Mouse (Mus musculus): Measurements from ENCODE around the gene Col1a2. TPM values are rescaled to one million over a fixed set of nuclear protein-coding genes. Genes with fewer than 3 reads are reported as not detected.

Col1a2 gene
- polyA plus RNA-seq, 1 experiment from 2014 or later = 51.4 TPM

DNA sequence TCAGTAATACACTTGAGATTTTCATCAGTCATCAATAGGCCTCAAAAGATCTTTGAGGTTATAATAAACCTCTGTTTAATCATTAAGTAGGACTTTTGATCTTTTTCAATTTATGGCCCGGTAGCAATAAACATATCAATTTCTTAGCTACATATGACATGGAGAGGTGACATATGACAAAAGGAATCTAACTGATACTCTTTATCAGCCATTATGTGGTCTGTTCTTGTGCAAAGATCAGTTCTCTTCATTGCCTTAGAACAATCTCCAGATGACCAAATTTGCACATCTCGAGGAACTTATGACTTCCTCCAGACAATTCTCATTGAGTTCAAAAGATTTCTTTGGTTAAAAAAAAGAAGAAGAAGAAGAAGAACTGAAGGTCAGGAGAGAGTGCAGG, 10.1 kb downstream of the Col1a2 start:
- no peak for DNase-seq (ENCODE audit: low spot score)

DNA sequence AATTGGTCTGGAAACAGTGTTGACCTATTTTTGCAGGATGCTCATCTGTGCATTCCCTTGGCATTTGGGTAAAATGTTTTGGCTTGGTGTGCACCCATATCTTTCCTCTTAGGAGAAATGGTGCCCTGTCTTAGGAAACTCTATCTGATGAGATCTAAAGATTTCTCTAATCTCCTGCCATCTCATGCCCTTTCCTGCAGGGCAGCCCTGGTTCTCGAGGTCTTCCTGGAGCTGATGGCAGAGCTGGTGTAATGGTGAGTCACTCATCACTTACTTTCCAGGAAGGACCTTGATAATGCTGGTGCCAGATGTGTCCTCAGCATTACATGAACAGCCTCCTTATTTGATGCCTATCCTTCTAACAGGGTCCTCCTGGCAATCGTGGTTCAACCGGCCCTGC, 16.4 kb downstream of the Col1a2 start:
- no peak for DNase-seq (ENCODE audit: low spot score)

DNA sequence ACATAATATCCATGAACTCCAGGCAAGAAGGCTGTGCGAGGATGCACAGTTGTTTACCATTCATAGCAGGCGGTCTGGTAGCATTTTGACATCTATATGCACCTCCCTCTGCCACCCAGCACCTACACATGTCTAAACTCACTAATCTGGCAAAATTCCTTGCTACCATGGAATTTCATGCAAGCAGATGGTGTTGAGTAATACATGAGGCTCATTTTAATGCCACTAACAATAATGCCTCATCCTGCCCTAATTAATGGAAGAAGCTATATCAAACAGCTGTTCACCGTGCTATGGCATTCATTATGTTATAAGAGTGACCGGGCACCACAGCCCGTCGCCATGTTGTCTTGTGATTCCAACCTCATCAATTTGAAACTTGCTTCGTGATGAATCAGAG, 23.8 kb downstream of the Col1a2 start:
- no peak for DNase-seq (ENCODE audit: low spot score)

DNA sequence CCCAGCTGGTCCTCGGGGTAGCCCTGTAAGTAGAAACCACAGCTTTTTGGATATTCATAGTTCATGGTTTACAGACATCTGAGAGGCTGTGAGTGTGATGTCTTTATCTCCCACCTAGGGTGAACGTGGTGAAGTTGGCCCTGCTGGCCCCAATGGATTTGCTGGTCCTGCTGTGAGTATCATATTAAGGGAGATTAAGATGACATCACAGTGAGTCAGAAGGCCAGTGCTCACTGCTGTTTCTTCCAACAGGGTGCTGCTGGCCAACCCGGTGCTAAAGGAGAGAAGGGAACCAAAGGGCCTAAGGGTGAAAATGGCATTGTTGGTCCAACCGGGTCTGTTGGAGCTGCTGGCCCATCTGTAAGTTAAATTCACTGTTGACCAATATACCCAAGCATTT, 26.4 kb downstream of the Col1a2 start:
- no peak for DNase-seq (ENCODE audit: low spot score)

DNA sequence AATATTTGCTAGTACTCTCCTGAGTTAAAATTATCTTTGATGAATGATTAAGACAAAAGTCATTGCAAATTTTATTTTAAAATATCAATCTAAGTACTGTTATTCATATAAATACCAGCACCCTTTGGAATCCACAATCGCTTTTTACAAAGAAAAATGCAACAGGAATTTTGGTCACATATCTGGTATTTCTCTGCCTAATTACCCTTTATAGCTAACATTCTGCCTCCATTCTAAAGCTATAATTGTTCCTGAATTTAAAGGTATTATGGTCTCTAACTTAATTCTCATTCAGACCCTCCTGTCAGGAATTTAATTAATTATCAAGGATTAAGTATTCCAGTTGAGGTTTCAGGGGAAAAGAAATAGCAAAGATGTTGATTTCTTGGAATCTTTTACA, 28.3 kb downstream of the Col1a2 start:
- no peak for DNase-seq (ENCODE audit: low spot score)

DNA sequence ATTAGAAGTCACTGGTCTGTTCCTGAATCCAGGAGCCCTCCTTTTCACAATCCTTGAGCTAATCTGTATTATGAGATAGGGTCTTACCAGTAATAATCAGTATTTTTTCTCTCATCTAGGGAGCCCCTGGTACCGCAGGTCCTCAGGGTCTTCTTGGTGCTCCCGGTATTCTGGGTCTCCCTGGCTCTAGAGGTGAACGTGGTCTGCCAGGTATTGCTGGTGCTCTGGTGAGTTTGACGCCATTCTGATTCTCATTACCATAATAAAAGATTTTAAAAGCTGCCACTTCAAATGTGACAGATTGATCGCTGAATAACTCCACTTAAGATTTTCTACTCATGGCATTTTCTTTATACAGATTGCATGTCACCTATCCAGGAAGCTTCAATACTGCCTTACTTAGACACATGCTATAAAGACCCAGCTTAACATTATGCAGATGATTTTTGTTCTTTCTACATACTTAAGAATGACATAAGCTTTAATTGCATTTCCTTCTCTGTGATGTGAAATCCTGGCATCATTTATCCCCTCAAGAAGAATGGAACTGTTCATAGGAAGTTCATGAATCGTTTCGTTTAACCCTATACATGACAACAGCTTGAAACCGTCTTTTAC, 30.0 kb downstream of the Col1a2 start:
- no peak for DNase-seq (ENCODE audit: low spot score)

DNA sequence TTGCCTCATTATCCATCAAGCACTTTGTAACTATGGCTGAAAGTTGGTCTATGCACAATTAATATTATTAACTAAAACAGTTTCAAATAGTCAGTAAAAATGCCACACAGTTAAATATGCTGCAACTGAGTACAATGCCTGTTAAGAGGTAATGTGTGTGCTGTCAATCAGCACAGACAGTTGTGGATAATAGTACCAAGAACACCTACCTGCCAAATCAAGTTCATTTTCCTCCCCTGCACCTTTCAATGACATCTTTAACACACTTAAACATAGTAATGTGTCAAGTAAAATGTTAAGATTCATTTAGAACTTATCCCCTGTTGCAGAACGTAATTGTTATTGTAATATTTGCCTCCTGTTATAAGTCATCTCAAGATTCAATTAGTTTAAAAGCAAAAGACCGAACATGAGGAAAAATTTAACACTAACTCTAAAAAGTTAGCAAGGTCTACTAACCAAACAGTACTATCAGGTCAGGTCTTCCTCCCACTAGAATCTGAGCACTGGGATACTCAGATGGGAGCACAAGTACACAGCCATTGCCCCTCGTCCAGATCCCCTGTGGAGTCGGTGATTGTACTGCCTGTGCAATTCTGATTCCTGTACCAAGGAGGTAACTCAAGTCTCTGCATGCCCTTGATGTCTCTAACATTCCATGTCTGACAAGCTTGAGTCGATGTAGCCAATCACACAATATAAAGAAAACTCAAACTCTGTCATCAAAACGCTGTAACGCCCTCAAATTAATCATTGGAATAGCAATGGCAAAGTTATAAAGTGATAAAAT, 37.5 kb downstream of the Col1a2 start:
- no peak for DNase-seq (ENCODE audit: low spot score)

DNA sequence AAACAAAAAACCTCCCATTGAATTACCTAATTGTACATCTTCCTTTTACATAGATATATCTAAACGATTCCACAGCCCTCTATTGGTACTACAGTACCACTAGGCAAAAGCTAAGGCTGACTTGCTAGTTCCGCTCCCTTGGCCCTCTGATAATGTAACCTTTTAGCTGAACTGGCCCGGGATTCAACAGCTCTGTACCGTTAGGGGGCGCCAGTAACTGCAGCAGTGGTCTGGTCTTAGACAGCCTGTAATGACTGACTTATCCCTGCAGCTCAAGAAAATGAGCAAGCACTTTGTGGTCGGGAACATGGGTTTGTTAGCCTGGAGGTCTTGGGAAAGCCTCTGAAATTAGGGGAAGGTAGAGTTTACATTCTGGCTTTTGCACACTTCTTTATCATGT, 39.9 kb downstream of the Col1a2 start:
- peak; percentile 23 for DNase-seq (ENCODE audit: low spot score)

DNA sequence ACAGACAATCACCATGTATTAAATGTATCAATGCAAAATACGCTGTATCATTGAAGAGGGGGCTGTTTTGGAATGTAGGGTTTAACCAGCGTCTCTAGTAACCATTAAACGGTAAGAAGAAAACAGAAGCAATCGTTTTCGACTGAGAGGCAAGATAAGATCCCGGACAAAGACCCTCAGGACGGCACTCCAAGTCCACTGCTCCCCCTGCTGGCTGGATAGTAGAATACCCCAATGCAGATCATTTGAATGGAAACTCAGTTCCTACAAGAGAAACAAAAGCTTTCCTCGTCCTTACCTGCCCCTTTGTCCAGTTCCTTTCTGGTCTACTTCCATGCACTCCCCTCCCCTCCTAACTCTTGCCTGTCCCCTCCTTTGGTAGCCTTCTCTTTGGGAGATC, 41.1 kb downstream of the Col1a2 start:
- peak; percentile 39 for DNase-seq (ENCODE audit: low spot score)

DNA sequence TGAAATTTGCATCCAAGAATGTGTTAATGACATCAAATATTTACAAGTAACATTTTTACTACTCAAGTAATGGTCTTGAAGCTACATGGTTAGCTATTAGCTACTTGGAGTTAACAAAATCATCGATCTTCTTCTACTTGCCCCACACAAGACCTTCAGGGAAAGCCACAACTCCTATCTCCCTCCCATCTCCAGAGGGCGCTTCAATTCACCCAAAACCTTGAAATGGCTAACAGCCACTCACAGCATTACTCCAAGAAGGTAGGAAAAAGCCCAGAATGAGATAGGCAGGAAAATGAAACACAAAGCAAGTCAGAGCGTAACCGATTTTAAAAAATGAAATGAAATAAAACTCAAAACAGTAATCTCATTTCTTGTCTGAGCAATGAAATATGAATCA, 44.3 kb downstream of the Col1a2 start:
- no peak for DNase-seq (ENCODE audit: low spot score)

DNA sequence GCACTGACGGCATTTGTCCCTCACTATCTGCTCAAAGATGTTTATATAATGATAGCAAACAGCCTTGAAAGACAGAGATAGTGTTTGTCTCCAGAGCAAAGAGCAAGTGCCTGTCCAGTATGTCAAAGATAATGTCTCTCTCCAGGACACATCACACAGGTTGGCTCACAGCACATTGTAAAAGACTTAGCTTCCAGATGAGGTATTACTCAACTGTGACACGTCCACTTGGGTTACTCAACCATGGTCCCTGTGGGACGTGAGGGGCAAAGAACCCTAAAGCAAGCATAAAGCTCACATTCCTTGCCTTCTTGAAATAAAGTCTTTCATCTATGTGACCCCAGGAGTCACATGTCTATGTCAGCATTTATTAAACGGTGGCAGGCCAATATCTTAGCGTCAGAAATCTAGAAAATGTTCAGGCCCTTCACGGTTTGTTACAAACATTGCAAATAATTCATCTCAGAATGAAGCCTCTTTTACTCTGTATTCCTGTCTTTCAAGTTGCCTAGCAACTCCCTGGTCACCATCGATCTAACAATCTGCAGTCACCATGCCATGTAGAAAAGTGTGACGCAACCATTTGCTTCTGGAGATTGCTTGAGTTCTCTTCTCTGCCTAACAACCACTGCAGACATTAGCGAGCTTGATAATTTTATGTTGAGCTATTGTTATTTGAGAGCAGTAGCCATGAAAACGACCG, 45.4 kb downstream of the Col1a2 start:
- no peak for DNase-seq (ENCODE audit: low spot score)

DNA sequence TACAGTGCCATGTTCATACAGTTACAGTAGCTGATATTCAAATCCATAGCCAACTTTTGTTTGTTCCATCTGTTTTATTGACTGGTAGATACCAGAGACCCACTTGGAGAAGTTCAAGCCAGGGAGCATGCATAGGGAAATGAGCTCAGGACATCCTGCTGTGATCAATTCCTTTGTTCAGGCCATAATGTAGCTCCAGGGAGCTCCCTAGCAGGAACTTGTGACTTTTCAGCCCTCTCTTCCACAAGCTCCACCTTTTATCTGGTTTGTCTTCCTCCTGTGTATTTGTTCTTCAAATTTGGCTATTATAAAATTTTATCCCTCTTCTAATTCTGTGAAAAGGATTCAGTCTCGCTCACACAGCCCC, 45.9 kb downstream of the Col1a2 start:
- no peak for DNase-seq (ENCODE audit: low spot score)

DNA sequence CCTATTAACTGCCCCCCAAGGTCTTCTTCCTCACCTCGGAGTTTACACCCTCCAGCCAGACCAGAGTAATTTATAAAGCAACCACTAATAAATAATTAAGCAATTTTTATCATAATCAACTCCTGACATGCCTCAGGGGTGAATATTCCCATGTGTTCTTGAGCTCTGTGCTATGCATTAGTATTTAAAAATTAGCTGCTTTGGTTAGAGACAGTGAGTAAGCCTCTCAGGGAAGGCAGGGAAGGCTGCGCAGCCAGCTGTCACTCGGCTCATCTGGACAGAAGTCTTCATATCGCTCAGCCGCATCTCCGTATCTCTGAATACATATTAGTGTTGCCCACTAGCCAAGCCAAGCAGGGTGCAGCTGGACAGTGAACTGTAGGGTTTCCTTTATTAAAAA, 50.8 kb downstream of the Col1a2 start:
- DNase-seq (ENCODE audit: low spot score) = no peak

DNA sequence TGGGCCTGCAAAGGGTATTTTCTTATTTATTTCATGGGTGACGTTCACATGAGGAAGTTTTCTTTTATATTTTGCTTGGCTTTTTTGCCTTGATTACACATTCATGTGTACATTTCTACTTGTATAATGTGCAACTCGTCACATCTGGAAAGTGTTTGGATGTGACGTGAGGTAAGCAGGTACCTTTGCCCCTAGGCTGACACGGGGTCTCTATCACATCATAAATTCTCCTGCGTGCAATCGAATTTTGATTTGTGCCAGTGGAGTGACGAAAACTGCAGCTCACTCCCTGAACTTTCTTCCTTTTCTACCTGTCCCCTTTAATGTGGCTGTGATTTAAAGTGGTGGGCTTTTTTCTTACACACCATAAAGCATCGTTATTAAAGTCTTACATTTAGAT, 52.5 kb downstream of the Col1a2 start:
- no peak for DNase-seq (ENCODE audit: low spot score)

DNA sequence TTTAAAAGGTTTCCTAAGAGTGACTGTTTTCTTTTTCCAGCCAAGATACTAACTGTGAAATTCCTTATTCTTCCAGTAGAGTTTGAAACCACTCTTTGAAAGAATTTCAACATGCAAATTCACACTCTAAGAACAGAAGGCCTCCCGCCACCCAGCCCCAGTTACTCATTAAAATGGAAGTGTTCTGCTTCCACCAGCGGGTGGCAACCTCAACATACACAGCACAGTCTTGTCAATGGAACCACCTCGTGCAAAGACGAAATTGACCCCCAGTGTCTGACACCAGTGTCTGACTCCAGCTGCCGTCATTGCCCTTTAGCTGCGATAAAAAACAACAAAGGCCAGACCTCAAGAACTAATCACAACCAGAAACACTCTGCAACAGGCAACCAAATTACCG, 53.1 kb downstream of the Col1a2 start:
- no peak for DNase-seq (ENCODE audit: low spot score)

DNA sequence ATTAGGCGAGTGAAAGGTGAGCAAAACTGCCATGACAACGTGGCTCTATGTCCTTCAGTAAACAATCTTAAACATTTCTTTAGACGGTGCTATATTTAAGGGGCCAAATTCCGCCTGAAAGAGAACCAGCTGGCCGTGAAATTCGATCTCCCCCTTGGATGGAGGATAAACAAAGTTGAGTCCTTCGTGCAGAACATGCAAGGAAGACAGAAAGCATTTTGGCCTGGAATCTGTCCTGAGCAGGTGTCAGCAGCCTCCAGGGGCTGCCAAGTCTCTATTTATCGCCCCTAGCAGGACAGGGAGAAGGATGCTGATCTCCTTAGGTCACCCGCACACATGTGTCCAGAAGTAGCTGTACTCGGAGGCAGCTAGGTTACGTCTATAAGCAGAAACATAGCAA, 56.5 kb downstream of the Col1a2 start:
- no peak for DNase-seq (ENCODE audit: low spot score)

DNA sequence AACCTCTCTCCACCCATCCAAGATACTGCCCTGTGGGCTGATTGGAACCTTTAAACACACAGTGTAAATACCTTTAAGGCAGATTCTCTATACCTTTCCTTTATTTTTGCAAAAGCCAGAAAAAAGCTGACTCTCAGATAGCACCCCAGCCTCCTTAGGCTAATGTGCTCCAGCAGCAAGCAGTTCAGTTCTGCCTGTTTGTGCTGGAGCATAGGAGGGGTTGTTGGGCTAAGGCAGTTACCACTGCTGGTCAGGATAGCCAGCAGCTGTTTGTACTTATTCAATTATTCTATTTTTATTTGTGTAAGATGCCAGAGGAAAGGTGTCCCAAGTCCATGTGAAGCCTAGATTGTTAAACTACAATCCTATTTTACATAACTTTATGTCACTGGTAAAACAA, 57.0 kb downstream of the Col1a2 start:
- DNase-seq (ENCODE audit: low spot score) = no peak

DNA sequence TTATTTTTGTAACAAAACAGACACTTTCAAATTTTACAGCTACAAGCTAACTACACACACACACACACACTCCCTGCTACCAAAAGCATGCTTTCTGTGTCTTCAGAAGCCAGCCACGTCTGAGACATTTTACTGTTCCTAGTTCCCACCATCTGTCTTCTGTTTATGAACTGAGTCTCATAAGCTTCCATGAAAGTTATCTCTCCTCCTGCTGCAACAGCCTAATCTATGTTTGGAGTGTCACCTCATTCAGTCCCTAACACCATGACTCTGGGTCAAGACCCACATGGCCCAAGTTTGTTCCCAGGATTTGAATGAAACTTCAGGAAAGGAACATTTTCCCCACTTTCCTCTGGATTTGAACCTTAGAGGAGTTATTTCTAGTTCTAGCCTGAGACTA, 57.8 kb downstream of the Col1a2 start:
- DNase-seq (ENCODE audit: low spot score) = no peak

DNA sequence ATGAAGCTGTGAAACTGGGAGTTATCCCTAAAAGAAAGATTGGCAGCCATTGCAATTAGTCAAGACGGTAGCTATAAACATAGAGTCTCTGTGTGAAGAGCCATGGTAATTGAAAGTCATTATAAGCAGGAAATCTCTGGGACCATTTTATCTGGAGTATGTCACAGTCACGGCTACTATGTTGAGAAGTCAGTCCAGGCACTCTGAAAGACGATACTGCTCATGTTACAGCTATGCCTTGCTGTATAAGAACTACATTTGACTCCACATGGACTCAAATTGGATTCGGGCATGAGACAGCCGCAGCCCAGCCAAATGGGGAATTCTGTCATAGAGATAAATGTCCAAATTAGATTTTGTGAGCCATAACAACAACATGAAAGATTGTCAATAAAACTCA, 58.9 kb downstream of the Col1a2 start:
- DNase-seq (ENCODE audit: low spot score) = no peak

DNA sequence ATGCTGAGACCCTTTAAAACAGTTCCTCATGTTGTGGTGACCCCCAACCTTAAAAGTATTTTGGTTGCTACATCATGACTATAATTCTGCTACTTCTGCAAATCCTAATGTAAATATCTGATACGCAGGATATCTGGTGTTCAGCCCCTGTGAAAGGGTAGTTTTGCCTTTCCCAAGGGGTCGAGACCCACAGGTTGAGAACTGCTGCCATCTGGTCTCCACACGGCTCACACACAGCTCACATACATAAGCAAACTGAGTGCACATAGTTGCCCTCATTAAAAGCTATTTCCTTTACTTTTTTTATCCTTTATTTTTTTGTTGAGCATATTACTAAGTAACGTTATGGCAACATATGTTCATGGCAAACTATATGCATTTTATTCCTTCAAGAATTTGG, 65.8 kb downstream of the Col1a2 start:
- DNase-seq (ENCODE audit: low spot score) = no peak

DNA sequence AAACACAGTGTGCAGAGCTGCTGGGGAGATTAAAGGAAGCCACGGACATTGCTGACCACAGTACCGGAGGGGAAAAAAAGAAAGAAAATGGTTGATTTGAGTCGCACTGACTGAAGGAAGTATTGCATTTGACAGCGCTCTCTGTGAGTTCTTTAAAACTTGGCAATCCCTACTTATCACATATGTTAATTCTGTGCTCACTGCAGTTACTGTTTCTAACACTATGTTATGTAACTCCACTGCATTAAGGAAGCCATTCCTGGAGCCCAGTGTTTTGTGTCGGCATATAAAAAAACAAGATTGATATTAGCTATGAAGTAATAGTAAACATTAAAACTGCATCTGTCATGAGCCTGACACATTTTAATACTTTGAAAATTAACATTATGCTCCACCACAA, 73.1 kb downstream of the Col1a2 start:
- DNase-seq (ENCODE audit: low spot score) = no peak

DNA sequence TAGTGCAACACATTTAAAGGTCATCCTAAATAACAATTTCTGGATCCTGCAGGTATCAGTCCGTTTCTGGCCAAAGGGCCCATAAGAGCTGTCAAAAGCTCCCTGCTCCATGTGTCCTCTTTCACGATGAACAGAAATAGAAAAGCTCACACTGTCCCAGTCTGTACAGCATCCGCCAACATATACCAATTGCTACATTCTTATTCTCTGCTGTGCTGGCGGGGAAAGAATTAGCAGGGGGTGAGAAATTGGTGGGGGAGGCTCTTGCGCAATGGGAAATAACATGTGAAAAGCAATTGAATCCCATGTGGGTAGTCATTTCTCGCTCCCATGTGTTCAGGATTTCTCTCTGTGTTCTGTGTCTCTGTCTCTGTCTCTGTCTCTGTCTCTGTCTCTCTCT, 73.7 kb downstream of the Col1a2 start:
- no peak for DNase-seq (ENCODE audit: low spot score)

DNA sequence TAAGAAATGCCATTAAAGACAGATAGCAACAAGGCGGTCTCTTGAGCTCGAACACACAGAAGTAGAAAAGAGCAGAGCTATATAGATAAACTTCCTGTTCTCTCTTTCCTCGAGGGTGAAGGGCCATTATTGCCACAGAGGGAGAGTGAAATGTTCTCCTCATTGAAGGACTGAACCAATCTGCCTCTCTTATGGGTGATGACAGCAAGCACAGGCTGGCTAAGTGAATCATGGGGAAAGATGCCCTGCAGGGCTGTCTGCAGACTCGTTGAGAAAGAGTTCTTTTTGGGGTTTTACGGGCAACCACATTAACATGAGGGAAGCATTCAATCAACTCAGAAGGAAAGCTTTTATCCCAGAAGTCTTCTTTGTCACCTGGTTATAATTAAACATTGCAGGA, 75.0 kb downstream of the Col1a2 start:
- DNase-seq (ENCODE audit: low spot score) = no peak

Data from thymus, postnatal 0 days (tissue).